Mouse (Mus musculus) intestine, embryonic 15.5 days (tissue): ENCODE measurements around the gene Krtap10-10. TPM values are rescaled to one million over a fixed set of nuclear protein-coding genes. Genes with fewer than 3 reads are reported as not detected.

ENCODE experiments used
- ATAC-seq: fragments of 200-750 bp; cut with Nextera tagmentation; 2 replicates; pipeline ENCODE4 v1.8.0; 2017; ENCODE audit warnings: moderate TSS enrichment, moderate library complexity
- H3K27ac ChIP-seq: fragments of 300-500 bp; sonication (generic); 2 replicates; pipeline ENCODE4 v1.5.1; 2015; ENCODE audit warnings: mild to moderate bottlenecking, inconsistent platforms
- H3K27me3 ChIP-seq: fragments of 300-500 bp; sonication (generic); replicated peaks from 2 replicates; pipeline ENCODE4 v1.6.1; 2015; ENCODE audit warnings: inconsistent platforms
- H3K36me3 ChIP-seq: fragments of 300-500 bp; sonication (generic); 2 replicates; pipeline ENCODE4 v1.6.1; 2015; ENCODE audit warnings: inconsistent platforms
- H3K4me1 ChIP-seq: fragments of 300-500 bp; sonication (generic); replicated peaks from 2 replicates; pipeline ENCODE4 v1.6.1; 2015; ENCODE audit warnings: inconsistent platforms
- H3K4me2 ChIP-seq: fragments of 300-500 bp; sonication (generic); replicated peaks from 2 replicates; pipeline ENCODE4 v1.6.1; 2015; ENCODE audit warnings: mild to moderate bottlenecking, inconsistent platforms
- H3K4me3 ChIP-seq: fragments of 300-500 bp; sonication (generic); replicated peaks from 2 replicates; pipeline ENCODE4 v1.5.1; 2015; ENCODE audit warnings: inconsistent platforms
- H3K9ac ChIP-seq: fragments of 300-500 bp; sonication (generic); 2 replicates; pipeline ENCODE4 v1.6.1; 2015; ENCODE audit warnings: inconsistent platforms
- H3K9me3 ChIP-seq: fragments of 300-500 bp; sonication (generic); 2 replicates; pipeline ENCODE4 v1.6.1; 2016; ENCODE audit warnings: inconsistent platforms
- WGBS: fragments of 180-500 bp; shearing (Covaris S2); methylation state at CpG from one replicate; pipeline ENCODE4 v1.1.7; 2015; 5-methylcytosine and 5-hydroxymethylcytosine counted together
- polyA plus RNA-seq: library from polyadenylated mRNA; unstranded; fragments of >200 nt; fragmentation: Nextera tagmentation; extraction: Ambion mirVana; gene quantifications from 2 replicates; pipeline ENCODE4 v1.2.1, GENCODE M21; 2015

Gene Krtap10-10
- polyA plus RNA-seq, 1 experiment from 2014 or later = not detected

DNA sequence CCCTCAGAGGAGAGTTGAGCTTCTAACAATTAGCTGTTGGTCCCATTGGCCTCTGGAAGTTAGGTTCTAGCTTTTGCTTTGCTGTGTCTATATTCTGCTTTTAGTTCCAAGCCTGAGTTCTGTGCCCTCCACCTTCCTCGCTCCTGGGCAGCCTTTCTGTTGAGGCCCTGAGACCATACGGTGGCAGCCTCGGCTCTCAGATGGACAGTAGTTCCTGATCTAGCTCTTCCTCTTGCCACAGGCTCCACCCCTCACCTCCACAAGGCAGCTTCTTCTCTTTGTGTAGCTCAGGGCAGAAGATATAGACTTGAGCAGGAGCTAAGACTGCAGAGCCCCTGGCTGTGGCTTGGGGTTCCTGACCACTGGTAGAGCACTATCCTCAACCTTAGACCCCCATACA lies 44.6 kb downstream of the Krtap10-10 start:
- 64% methylated on average over 3 of the region's 3 CpGs for WGBS
- H3K4me1 ChIP-seq = no peaks in the 10 kb centered on the region
- no peaks in the 10 kb centered on the region for H3K36me3 ChIP-seq
- H3K4me2 ChIP-seq = no peak overlapping the region
- ATAC-seq = no peak
- no peaks in the 10 kb centered on the region for H3K9me3 ChIP-seq
- H3K9ac ChIP-seq = no peak overlapping the region
- H3K27me3 ChIP-seq = no peaks in the 10 kb centered on the region
- H3K4me3 ChIP-seq = no peak overlapping the region
- no peak overlapping the region for H3K27ac ChIP-seq

DNA sequence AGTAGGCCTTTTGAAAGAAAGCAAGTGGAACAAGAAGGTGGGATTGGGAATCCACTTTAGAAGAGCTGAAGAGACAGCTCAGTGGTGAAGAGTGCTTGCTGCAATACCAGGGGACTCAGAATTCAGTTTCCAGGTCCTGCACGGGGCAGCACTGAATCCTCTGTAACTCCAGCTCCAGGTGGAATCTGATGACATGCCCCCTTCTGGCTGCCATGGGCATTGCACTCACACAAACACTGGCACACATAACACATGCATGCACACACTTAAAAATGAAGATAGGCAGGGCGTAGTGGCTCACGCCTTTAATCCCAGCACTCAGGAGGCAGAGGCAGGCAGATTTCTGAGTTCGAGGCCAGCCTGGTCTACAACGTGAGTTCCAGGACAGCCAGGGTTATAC lies 46.8 kb downstream of the Krtap10-10 start:
- no peak overlapping the region for H3K4me3 ChIP-seq
- H3K4me1 ChIP-seq = no peaks in the 10 kb centered on the region
- H3K9me3 ChIP-seq = no peaks in the 10 kb centered on the region
- H3K36me3 ChIP-seq = no peaks in the 10 kb centered on the region
- no peak for ATAC-seq
- 86% methylated on average over 5 of the region's 5 CpGs for WGBS
- no peaks in the 10 kb centered on the region for H3K27me3 ChIP-seq
- no peak overlapping the region for H3K4me2 ChIP-seq
- H3K27ac ChIP-seq = no peak overlapping the region
- H3K9ac ChIP-seq = no peak overlapping the region

DNA sequence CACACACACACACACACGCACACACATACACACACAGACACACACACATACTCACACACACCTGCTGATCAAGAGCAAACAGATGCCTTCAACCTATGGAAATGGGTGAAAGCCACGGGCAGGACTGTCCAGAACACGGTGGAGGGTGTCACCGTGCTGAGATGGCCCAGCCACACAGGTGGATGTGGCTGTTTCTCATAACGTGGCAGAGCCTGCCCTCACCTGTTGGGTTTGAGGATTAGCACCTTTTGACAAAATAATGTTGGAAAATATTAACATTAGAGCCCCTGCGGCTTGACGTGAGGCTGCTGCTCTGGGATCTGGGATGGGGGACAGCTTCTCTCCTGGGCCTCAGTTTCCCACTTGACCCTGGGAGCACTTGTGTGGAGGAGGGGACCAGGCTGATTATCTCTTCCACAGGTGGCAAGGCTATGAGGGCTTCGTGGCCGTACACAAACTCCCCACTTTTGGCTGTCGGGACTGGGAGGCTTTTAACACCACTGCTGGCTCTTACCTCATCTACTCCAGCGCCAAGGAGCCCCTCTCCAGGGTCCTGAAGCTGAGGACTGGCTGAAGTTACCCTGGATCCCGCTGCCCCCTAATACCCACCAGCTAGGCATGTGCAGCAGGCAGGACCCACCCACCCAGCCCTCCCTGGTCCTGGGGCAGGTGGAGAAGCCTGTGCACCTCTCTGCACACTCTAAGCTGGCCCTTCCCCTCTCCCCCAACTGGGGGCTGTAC lies 50.4 kb downstream of the Krtap10-10 start:
- no peaks in the 10 kb centered on the region for H3K4me1 ChIP-seq
- no peak overlapping the region for H3K4me3 ChIP-seq
- no peak overlapping the region for H3K27ac ChIP-seq
- H3K36me3 ChIP-seq = no peaks in the 10 kb centered on the region
- H3K27me3 ChIP-seq = no peaks in the 10 kb centered on the region
- no peak overlapping the region for H3K4me2 ChIP-seq
- ATAC-seq = no peak
- no peaks in the 10 kb centered on the region for H3K9me3 ChIP-seq
- WGBS = 45% methylated on average over 12 of the region's 12 CpGs
- H3K9ac ChIP-seq = no peak overlapping the region

Other genes with a start within 250 kb of the Krtap10-10 start
- gene Sumo3, start 229.8 kb upstream of the Krtap10-10 start, polyA plus RNA-seq = 338 and 345 TPM in 2 replicates
- 4.1 and 5.4 TPM in 2 replicates for gene Gm49325, start 229.8 kb upstream of the Krtap10-10 start, polyA plus RNA-seq
- gene Ube2g2, start 213.7 kb upstream of the Krtap10-10 start, polyA plus RNA-seq = 65.0 and 70.3 TPM in 2 replicates
- 0.47 and 0.53 TPM in 2 replicates for gene Tspear, start 149.4 kb upstream of the Krtap10-10 start, polyA plus RNA-seq
- gene Gm19402, start 145.2 kb upstream of the Krtap10-10 start, polyA plus RNA-seq = not detected in 2 replicates
- not detected in 2 replicates for gene Gm9508, start 138.7 kb upstream of the Krtap10-10 start, polyA plus RNA-seq
- not detected in 2 replicates for gene Gm10272, start 129.3 kb upstream of the Krtap10-10 start, polyA plus RNA-seq
- not detected in 2 replicates for gene Gm10024, start 124.5 kb upstream of the Krtap10-10 start, polyA plus RNA-seq
- gene Gm10142, start 120.1 kb upstream of the Krtap10-10 start, polyA plus RNA-seq = not detected in 2 replicates
- not detected in 2 replicates for gene Krtap12-1, start 115.3 kb upstream of the Krtap10-10 start, polyA plus RNA-seq
- not detected in 2 replicates for gene Gm10100, start 109.5 kb upstream of the Krtap10-10 start, polyA plus RNA-seq
- not detected in 2 replicates for gene Gm18596, start 93.3 kb upstream of the Krtap10-10 start, polyA plus RNA-seq
- gene Gm9736, start 84.6 kb upstream of the Krtap10-10 start, polyA plus RNA-seq = not detected in 2 replicates
- gene Gm3233, start 76.3 kb upstream of the Krtap10-10 start, polyA plus RNA-seq = not detected in 2 replicates
- gene Gm3238, start 64.6 kb upstream of the Krtap10-10 start, polyA plus RNA-seq = not detected in 2 replicates
- gene Gm7138, start 59.0 kb upstream of the Krtap10-10 start, polyA plus RNA-seq = not detected in 2 replicates
- not detected in 2 replicates for gene Gm3250, start 53.4 kb upstream of the Krtap10-10 start, polyA plus RNA-seq
- gene Gm7137, start 47.7 kb upstream of the Krtap10-10 start, polyA plus RNA-seq = not detected in 2 replicates
- gene Gm9639, start 40.9 kb upstream of the Krtap10-10 start, polyA plus RNA-seq = not detected in 2 replicates
- not detected in 2 replicates for gene Gm19668, start 36.8 kb upstream of the Krtap10-10 start, polyA plus RNA-seq
- not detected in 2 replicates for gene Gm9507, start 24.1 kb upstream of the Krtap10-10 start, polyA plus RNA-seq
- gene Gm2696, start 21.3 kb upstream of the Krtap10-10 start, polyA plus RNA-seq = not detected in 2 replicates
- gene Krtap10-4, start 8.9 kb upstream of the Krtap10-10 start, polyA plus RNA-seq = not detected in 2 replicates
- gene Gm36176, start 10.9 kb downstream of the Krtap10-10 start, polyA plus RNA-seq = not detected in 2 replicates
- gene Gm10318, start 16.9 kb downstream of the Krtap10-10 start, polyA plus RNA-seq = not detected in 2 replicates
- gene Gm3285, start 26.0 kb downstream of the Krtap10-10 start, polyA plus RNA-seq = not detected in 2 replicates
- 3.9 TPM in 2 replicates for gene Lrrc3, start 66.6 kb downstream of the Krtap10-10 start, polyA plus RNA-seq
- 1.1 and 1.2 TPM in 2 replicates for gene Trpm2, start 134.6 kb downstream of the Krtap10-10 start, polyA plus RNA-seq
- gene 1810043G02Rik, start 142.6 kb downstream of the Krtap10-10 start, polyA plus RNA-seq = 17.3 and 17.5 TPM in 2 replicates
- gene Pfkl, start 174.1 kb downstream of the Krtap10-10 start, polyA plus RNA-seq = 252 and 254 TPM in 2 replicates
- gene Dnmt3l, start 206.0 kb downstream of the Krtap10-10 start, polyA plus RNA-seq = 0.11 and 0.31 TPM in 2 replicates
- 0.15 and 0.28 TPM in 2 replicates for gene Aire, start 207.7 kb downstream of the Krtap10-10 start, polyA plus RNA-seq
- 4.7 and 4.8 TPM in 2 replicates for gene Icosl, start 233.4 kb downstream of the Krtap10-10 start, polyA plus RNA-seq